9 mouse cellular contexts compared by ENCODE assay signal in genomic region chr3:99290064-99290702, GRCm38 (mm10). TPM values are rescaled to one million over a fixed set of nuclear protein-coding genes. Genes with fewer than 3 reads are reported as not detected.
DNase-seq lines count a peak whose midpoint lies in the region; ATAC-seq and TF ChIP-seq lines count a peak whose summit lies in the region.
"Had no signal": no experiment of that assay in that cellular context is flagged by ENCODE, and none has a peak within 500 bp of the region (broad histone marks: within the 10 kb centered on the region; RNA-seq: fewer than 3 reads in every experiment).

No protein-coding gene starts in this region.

- no peak overlapping the region for H3K9ac ChIP-seq in neural tube, embryonic 11.5 days (ENCODE audit: low read length)
- H3K9ac ChIP-seq in kidney, postnatal 0 days (ENCODE audit: low read depth, low read length), result no peak overlapping the region
- no peak overlapping the region for H3K9ac ChIP-seq in neural tube, embryonic 13.5 days
- H3K9ac ChIP-seq in liver, embryonic 11.5 days (ENCODE audit: low read depth, low read length), result no peak overlapping the region
- H3K9ac ChIP-seq: heart, embryonic 13.5 days had no signal

- 43% methylated on average over 6 of the region's 6 CpGs for WGBS in neural tube, embryonic 11.5 days
- 13% methylated on average over 6 of the region's 6 CpGs for WGBS in kidney, postnatal 0 days
- WGBS in neural tube, embryonic 13.5 days, result 28% methylated on average over 6 of the region's 6 CpGs
- WGBS in liver, embryonic 11.5 days, result 48% methylated on average over 6 of the region's 6 CpGs

- no peak for TF ChIP-seq CTCF in kidney, postnatal 0 days (IDR thresholded peaks at IDR 0.05; ENCODE audit: low read depth)

- H3K9me3 ChIP-seq in neural tube, embryonic 11.5 days (ENCODE audit: control insufficient read depth, low read length), result no peaks in the 10 kb centered on the region
- H3K9me3 ChIP-seq in kidney, postnatal 0 days (replicated peaks; ENCODE audit: low read length), result no peaks in the 10 kb centered on the region
- H3K9me3 ChIP-seq in neural tube, embryonic 13.5 days, result no peaks in the 10 kb centered on the region
- no peaks in the 10 kb centered on the region for H3K9me3 ChIP-seq in liver, embryonic 11.5 days (ENCODE audit: control insufficient read depth, low read length)
- H3K9me3 ChIP-seq: heart, embryonic 13.5 days had no signal

- DNase-seq in neural tube, embryonic 11.5 days (ENCODE audit: low spot score), result no peak
- no peak for DNase-seq in neural tube, embryonic 10.5 days (ENCODE audit: extremely low spot score, low spot score)
- peak; percentile 31 to 72 for DNase-seq in gastrocnemius, postnatal 4 days (ENCODE audit: low spot score in 2 of 2)
- DNase-seq in kidney, postnatal 0 days (ENCODE audit: low spot score), result peak; percentile 80
- no peak for DNase-seq in liver, embryonic 11.5 days (ENCODE audit: low spot score)
- DNase-seq in MN1 (ENCODE audit: low spot score), result no peak
- DNase-seq in right cerebral cortex, postnatal 36 days (ENCODE audit: low spot score in 2 of 2), result no peak

- no peaks in the 10 kb centered on the region for H3K4me1 ChIP-seq in neural tube, embryonic 11.5 days (ENCODE audit: control insufficient read depth, insufficient read depth, low read length)
- H3K4me1 ChIP-seq in kidney, postnatal 0 days (replicated peaks; ENCODE audit: insufficient read depth, low read length), result no peaks in the 10 kb centered on the region
- no peaks in the 10 kb centered on the region; the same call in 1 of the 2 replicates for H3K4me1 ChIP-seq in neural tube, embryonic 13.5 days (replicated peaks)
- no peaks in the 10 kb centered on the region for H3K4me1 ChIP-seq in liver, embryonic 11.5 days (replicated peaks; ENCODE audit: control insufficient read depth, insufficient read depth, low read length)

- no peak overlapping the region for H3K27ac ChIP-seq in neural tube, embryonic 11.5 days (ENCODE audit: low read depth, low read length)
- no peak overlapping the region for H3K27ac ChIP-seq in kidney, postnatal 0 days
- H3K27ac ChIP-seq in neural tube, embryonic 13.5 days (replicated peaks), result no peak overlapping the region
- no peak overlapping the region for H3K27ac ChIP-seq in liver, embryonic 11.5 days (ENCODE audit: low read depth, low read length)
- H3K27ac ChIP-seq: heart, embryonic 13.5 days had no signal

- no peaks in the 10 kb centered on the region for H3K36me3 ChIP-seq in neural tube, embryonic 11.5 days (ENCODE audit: control insufficient read depth, insufficient read depth, low read length)
- no peaks in the 10 kb centered on the region for H3K36me3 ChIP-seq in kidney, postnatal 0 days (ENCODE audit: insufficient read depth, low read length)
- H3K36me3 ChIP-seq in neural tube, embryonic 13.5 days, result no peaks in the 10 kb centered on the region
- no peaks in the 10 kb centered on the region for H3K36me3 ChIP-seq in liver, embryonic 11.5 days (ENCODE audit: control insufficient read depth, insufficient read depth, low read length)
- H3K36me3 ChIP-seq: heart, embryonic 13.5 days had no signal

- H3K27me3 ChIP-seq in neural tube, embryonic 11.5 days (ENCODE audit: control insufficient read depth, insufficient read depth, low read length), result no peaks in the 10 kb centered on the region
- no peaks in the 10 kb centered on the region for H3K27me3 ChIP-seq in kidney, postnatal 0 days (ENCODE audit: insufficient read depth, low read length)
- H3K27me3 ChIP-seq in neural tube, embryonic 13.5 days, result no peaks in the 10 kb centered on the region
- no peaks in the 10 kb centered on the region for H3K27me3 ChIP-seq in liver, embryonic 11.5 days (replicated peaks; ENCODE audit: control insufficient read depth, insufficient read depth, low read length)

- ATAC-seq in neural tube, embryonic 11.5 days (ENCODE audit: insufficient read depth, low FRiP score, low TSS enrichment), result peak; percentile 48; the same call in 1 of the 2 replicates
- peak; percentile 74 for ATAC-seq in kidney, postnatal 0 days (replicated peaks; ENCODE audit: low FRiP score, low read depth)
- ATAC-seq in neural tube, embryonic 13.5 days (ENCODE audit: low read depth), result peak; percentile 77
- ATAC-seq in liver, embryonic 11.5 days (replicated peaks; ENCODE audit: low FRiP score), result no peak

- no peak overlapping the region for H3K4me3 ChIP-seq in neural tube, embryonic 11.5 days (ENCODE audit: low read depth, low read length)
- no peak overlapping the region for H3K4me3 ChIP-seq in kidney, postnatal 0 days (replicated peaks; ENCODE audit: low read depth, low read length)
- H3K4me3 ChIP-seq in neural tube, embryonic 13.5 days, result no peak overlapping the region
- no peak overlapping the region for H3K4me3 ChIP-seq in liver, embryonic 11.5 days (ENCODE audit: low read depth, low read length)
- H3K4me3 ChIP-seq: heart, embryonic 13.5 days had no signal

- no peak overlapping the region for H3K4me2 ChIP-seq in neural tube, embryonic 11.5 days (ENCODE audit: low read depth)
- H3K4me2 ChIP-seq in kidney, postnatal 0 days (ENCODE audit: low read length), result no peak overlapping the region
- H3K4me2 ChIP-seq in neural tube, embryonic 13.5 days, result no peak overlapping the region
- no peak overlapping the region for H3K4me2 ChIP-seq in liver, embryonic 11.5 days
- H3K4me2 ChIP-seq: heart, embryonic 13.5 days had no signal

RNA-seq across cellular contexts. Expression of gene Tbx15, which starts 50.0 kb away (rescaled TPM):
- polyA plus RNA-seq in neural tube, embryonic 11.5 days (2014; fragmentation: Nextera tagmentation; extraction: Ambion mirVana), result 2.1 and 2.6 TPM in 2 replicates
- 100 to 1,000 TPM; 111 to 117 TPM for total RNA-seq in gastrocnemius, postnatal 4 days (2021)
- 0.05 TPM in 1 of 2 replicates, not detected in the other for polyA plus RNA-seq in kidney, postnatal 0 days (2015; fragmentation: Nextera tagmentation; extraction: Ambion mirVana)
- polyA plus RNA-seq in neural tube, embryonic 13.5 days (2015; fragmentation: Nextera tagmentation; extraction: Ambion mirVana), result 0.32 and 1.1 TPM in 2 replicates
- 0.29 and 0.45 TPM in 2 replicates for polyA plus RNA-seq in liver, embryonic 11.5 days (2014; fragmentation: Nextera tagmentation; extraction: Ambion mirVana)

Comparison
In these comparisons a context has a peak if more than half of its experiments do, and no peak if none do; other contexts are left out.
1. DNase-seq: peak in gastrocnemius, postnatal 4 days (2 of 2) and kidney, postnatal 0 days (single experiment); none in neural tube, embryonic 11.5 days (single experiment), neural tube, embryonic 10.5 days (single experiment), liver, embryonic 11.5 days (single experiment), MN1 (single experiment) and right cerebral cortex, postnatal 36 days (0 of 2).